Mouse (Mus musculus) liver, adult 2 months (tissue): ENCODE measurements around the gene Fut4. TPM values are rescaled to one million over a fixed set of nuclear protein-coding genes. Genes with fewer than 3 reads are reported as not detected.

Experiments used
- DNase-seq: peaks from one replicate; pipeline ENCODE4 v3.0.0-alpha.2; 2011; ENCODE audit warnings: low read depth, low spot score; ENCODE audit errors: extremely low read depth
- H3K27ac ChIP-seq: fragments of 200-500 bp; replicated peaks from 2 replicates; pipeline ENCODE4 v1.5.1; 2012; ENCODE audit warnings: low read depth, mild to moderate bottlenecking, control low read depth, inconsistent platforms, low read length; ENCODE audit not compliant: insufficient read depth
- H3K27me3 ChIP-seq: fragments of 200-500 bp; 2 replicates; pipeline ENCODE4 v1.6.1; 2012; ENCODE audit warnings: mild to moderate bottlenecking, moderate library complexity, low read length, inconsistent platforms; ENCODE audit not compliant: control insufficient read depth, insufficient read depth
- H3K36me3 ChIP-seq: fragments of 200-500 bp; 2 replicates; pipeline ENCODE4 v1.6.1; 2012; ENCODE audit warnings: low read length, inconsistent platforms; ENCODE audit not compliant: control insufficient read depth, insufficient read depth
- H3K4me1 ChIP-seq: fragments of 200-500 bp; 2 replicates; pipeline ENCODE4 v1.6.1; 2011; ENCODE audit warnings: low read length; ENCODE audit not compliant: control insufficient read depth, insufficient read depth
- H3K4me3 ChIP-seq: fragments of 200-500 bp; 2 replicates; pipeline ENCODE4 v1.5.1; 2011; ENCODE audit warnings: low read depth, mild to moderate bottlenecking, control low read depth, low read length, moderate library complexity; ENCODE audit not compliant: insufficient read depth
- H3K79me2 ChIP-seq: fragments of 200-500 bp; 2 replicates; pipeline ENCODE4 v1.6.1; 2012; ENCODE audit warnings: inconsistent platforms, mild to moderate bottlenecking, low read length, moderate library complexity; ENCODE audit not compliant: control insufficient read depth, insufficient read depth
- H3K9ac ChIP-seq: fragments of 200-500 bp; 2 replicates; pipeline ENCODE4 v1.6.1; 2012; ENCODE audit warnings: low read depth, mild to moderate bottlenecking, control low read depth, inconsistent platforms, low read length
- CTCF ChIP-seq: fragments of 200-500 bp; IDR thresholded peaks from 2 replicates; pipeline ENCODE4 v1.5.1; 2011; ENCODE audit warnings: low read depth, low read length, control low read depth
- POLR2A ChIP-seq: fragments of 200-500 bp; IDR thresholded peaks from 2 replicates; pipeline ENCODE4 v1.6.1; 2011; ENCODE audit warnings: low read length, control low read depth; ENCODE audit not compliant: insufficient read depth; ENCODE audit errors: extremely low read depth
- WGBS: fragments of 180-500 bp; shearing (Covaris S2); methylation state at CpG from one replicate; pipeline ENCODE4 v1.1.7; 2018; 5-methylcytosine and 5-hydroxymethylcytosine counted together
- polyA plus RNA-seq: library from polyadenylated mRNA; depleted of rRNA; stranded (reverse); fragments of >200 nt; gene quantifications from 2 replicates; pipeline ENCODE4 v1.2.3, GENCODE M21; 2012; rRNA removed
- total RNA-seq: library from RNA; depleted of rRNA; stranded (reverse); fragments of >200 nt; gene quantifications from 2 replicates; pipeline ENCODE4 v1.2.3, GENCODE M21; 2014; rRNA removed

The Fut4 gene
- total and polyA plus RNA-seq, 2 experiments = 0.17 to 0.18 TPM

GRCm38 (mm10) chr9:14699288-14699640, 52.9 kb downstream of the Fut4 start:
- TF ChIP-seq CTCF (no peak), POLR2A (no peak)
- no peaks in the 10 kb centered on the region for H3K4me1 ChIP-seq

GRCm38 (mm10) chr9:14698582-14699287, 53.5 kb downstream of the Fut4 start:
- peak; percentile 80 for TF ChIP-seq CTCF
- no peak for TF ChIP-seq POLR2A
- WGBS = 57% methylated on average over 12 of the region's 12 CpGs
- H3K79me2 ChIP-seq = no peaks in the 10 kb centered on the region
- H3K4me3 ChIP-seq = no peak overlapping the region
- H3K27ac ChIP-seq = no peak overlapping the region
- H3K9ac ChIP-seq = no peak overlapping the region
- peak; percentile 54 for DNase-seq
- no peaks in the 10 kb centered on the region for H3K36me3 ChIP-seq
- no peaks in the 10 kb centered on the region for H3K4me1 ChIP-seq
- H3K27me3 ChIP-seq = no peaks in the 10 kb centered on the region

More at GRCm38 (mm10) chr9:14699288-14699640, 52.9 kb downstream of the Fut4 start:
- no peak for DNase-seq
- Histone ChIP-seq H3K27me3 (no peaks in the 10 kb centered on the region), H3K36me3 (no peaks in the 10 kb centered on the region), H3K9ac (no peak overlapping the region), H3K79me2 (no peaks in the 10 kb centered on the region), H3K27ac (no peak overlapping the region), H3K4me3 (no peak overlapping the region)
- WGBS = 44% methylated on average over 7 of the region's 7 CpGs

Other genes with a start within 250 kb of the Fut4 start
- 5.0 and 5.3 TPM in 2 replicates for gene Amotl1, start 107.3 kb downstream of the Fut4 start, total RNA-seq
- 3.3 and 4.0 TPM in 2 replicates for gene Amotl1, start 107.3 kb downstream of the Fut4 start, polyA plus RNA-seq
- not detected in 2 replicates for gene Piwil4, start 11.7 kb downstream of the Fut4 start, total RNA-seq
- gene Piwil4, start 11.7 kb downstream of the Fut4 start, polyA plus RNA-seq = not detected in 2 replicates
- gene 1700012B09Rik, start 18.6 kb upstream of the Fut4 start, total RNA-seq = not detected in 2 replicates
- gene 1700012B09Rik, start 18.6 kb upstream of the Fut4 start, polyA plus RNA-seq = not detected in 2 replicates
- 4.0 and 5.7 TPM in 2 replicates for gene Mre11a, start 32.3 kb upstream of the Fut4 start, total RNA-seq
- 1.6 TPM in 2 replicates for gene Mre11a, start 32.3 kb upstream of the Fut4 start, polyA plus RNA-seq
- 9.0 and 9.4 TPM in 2 replicates for gene Ankrd49, start 32.5 kb upstream of the Fut4 start, total RNA-seq
- gene Ankrd49, start 32.5 kb upstream of the Fut4 start, polyA plus RNA-seq = 3.6 and 3.7 TPM in 2 replicates
- not detected in 2 replicates for gene Gpr83, start 107.8 kb upstream of the Fut4 start, total RNA-seq
- gene Gpr83, start 107.8 kb upstream of the Fut4 start, polyA plus RNA-seq = not detected in 2 replicates
- not detected in 2 replicates for gene Izumo1r, start 151.6 kb upstream of the Fut4 start, total RNA-seq
- 0.20 and 0.40 TPM in 2 replicates for gene Izumo1r, start 151.6 kb upstream of the Fut4 start, polyA plus RNA-seq